Mouse (Mus musculus): Measurements from ENCODE around the gene Ier5. TPM values are rescaled to one million over a fixed set of nuclear protein-coding genes. Genes with fewer than 3 reads are reported as not detected.

Gene Ier5
- total RNA-seq (2012; rRNA removed) = 7.2 and 11.7 TPM in 2 replicates

DNA sequence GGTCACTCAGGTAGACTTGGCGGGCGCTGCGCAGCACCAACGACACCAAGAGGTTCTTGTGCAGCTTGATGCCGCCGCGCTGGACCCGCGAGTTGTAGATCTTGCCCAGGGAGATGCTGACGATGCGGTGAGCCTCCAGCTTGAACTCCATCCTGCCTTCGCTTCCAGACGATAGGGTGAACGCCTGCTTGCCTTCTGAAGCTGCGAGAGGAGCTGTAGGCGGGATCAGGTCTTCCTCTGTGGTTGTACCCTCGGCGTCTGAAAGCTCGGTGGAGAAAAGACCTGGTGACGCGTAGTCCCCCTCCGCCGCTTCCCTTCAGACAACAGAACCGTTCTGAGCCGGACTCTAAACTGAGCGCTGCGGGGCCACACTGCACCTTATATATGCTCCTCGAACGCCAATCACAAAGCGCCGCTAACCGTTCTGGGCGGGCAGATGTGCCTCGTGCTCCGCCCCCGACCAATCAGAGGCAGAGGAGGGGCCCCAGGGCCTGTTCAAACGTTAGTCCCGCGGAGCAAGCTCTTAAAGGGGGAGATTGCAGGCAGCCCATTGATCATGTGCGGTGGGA, at the start of gene Ier5:
Gene Ier5, minus strand, starts transcription at position 357 of the 569 bp plus-strand sequence.
- Histone ChIP-seq H3K4me1 (ENCODE audit: control insufficient read depth in 2 of 2, insufficient read depth in 2 of 2, low read length in 2 of 2, poor library complexity in 1 of 2) (no peaks in the 10 kb centered on the region), H3K9ac (ENCODE audit: insufficient read depth, low read depth, low read length, poor library complexity, severe bottlenecking) (peak within 1 kb of the TSS; percentile 69), H3K4me3 (ENCODE audit: insufficient read depth in 1 of 2, low read depth in 1 of 2, low read length in 2 of 2, poor library complexity in 1 of 2, severe bottlenecking in 1 of 2) (peak within 1 kb of the TSS; percentile 70 to 74), H3K9me3 (ENCODE audit: control insufficient read depth, insufficient read depth, low read depth, low read length) (no peaks in the 10 kb centered on the region), H3K27ac (ENCODE audit: insufficient read depth, low read depth, low read length, poor library complexity, severe bottlenecking) (no peak within 1 kb of the TSS), H3K36me3 (ENCODE audit: control insufficient read depth, insufficient read depth, low read length, poor library complexity, severe bottlenecking) (no peaks in the 10 kb centered on the region)
- peak; percentile 90 for DNase-seq (ENCODE audit: low read depth, low spot score)
- in situ Hi-C loops (cut with MboI; ENCODE audit: low sequenced_read_pairs in 2 of 2, unreplicated experiment in 2 of 2) = loop anchor here (25.0 kb wide), 1 partner anchor 638 kb away; no protein-coding TSS in a partner anchor
- TF ChIP-seq ZC3H11A (IDR thresholded peaks at IDR 0.05; ENCODE audit: borderline replicate concordance, low read depth, low read length) = no peak
- TF ChIP-seq CHD2 (IDR thresholded peaks at IDR 0.05; ENCODE audit: low read depth, low read length) = peak; percentile 62; the same call in 1 of the 2 replicates

DNA sequence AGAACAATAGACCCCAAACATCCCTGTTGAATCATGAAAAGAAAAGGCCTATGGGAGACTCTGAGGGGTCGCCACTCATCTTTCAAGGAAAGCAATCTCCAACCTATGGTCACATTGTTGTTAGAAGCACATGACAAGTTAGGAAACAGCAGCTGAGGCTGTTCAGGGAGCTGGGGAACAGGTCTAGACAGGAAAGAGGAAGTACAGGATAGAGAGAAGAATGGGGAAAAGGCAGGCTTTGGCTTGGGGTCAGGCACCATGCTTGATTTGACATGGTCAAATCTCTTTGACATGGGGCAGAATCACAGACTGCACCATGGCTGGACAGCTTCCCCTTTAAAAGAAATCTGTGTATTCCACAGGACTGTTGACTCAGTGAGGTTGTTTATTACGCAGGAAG, 47.8 kb upstream of the Ier5 start:
- in situ Hi-C loops (cut with MboI; ENCODE audit: low sequenced_read_pairs in 2 of 2, unreplicated experiment in 2 of 2) = no loop called here
- H3K4me1 ChIP-seq (ENCODE audit: control insufficient read depth in 2 of 2, insufficient read depth in 2 of 2, low read length in 2 of 2, poor library complexity in 1 of 2) = no peaks in the 10 kb centered on the region
- no peak overlapping the region for H3K4me3 ChIP-seq (ENCODE audit: insufficient read depth in 1 of 2, low read depth in 1 of 2, low read length in 2 of 2, poor library complexity in 1 of 2, severe bottlenecking in 1 of 2)
- DNase-seq (ENCODE audit: low read depth, low spot score) = no peak
- no peak overlapping the region for H3K9ac ChIP-seq (ENCODE audit: insufficient read depth, low read depth, low read length, poor library complexity, severe bottlenecking)
- TF ChIP-seq ZNF384 (IDR thresholded peaks at IDR 0.05; ENCODE audit: low read depth, low read length) (no peak), MAFK (IDR thresholded peaks at IDR 0.05; ENCODE audit: insufficient read depth, low read depth, low read length) (no peak), CHD2 (IDR thresholded peaks at IDR 0.05; ENCODE audit: low read depth, low read length) (no peak), HCFC1 (IDR thresholded peaks at IDR 0.05; ENCODE audit: borderline replicate concordance, insufficient read depth, low read length) (no peak), ZC3H11A (IDR thresholded peaks at IDR 0.05; ENCODE audit: borderline replicate concordance, low read depth, low read length) (no peak)
- H3K9me3 ChIP-seq (ENCODE audit: control insufficient read depth, insufficient read depth, low read depth, low read length) = no peaks in the 10 kb centered on the region
- H3K36me3 ChIP-seq (ENCODE audit: control insufficient read depth, insufficient read depth, low read length, poor library complexity, severe bottlenecking) = no peaks in the 10 kb centered on the region
- H3K27ac ChIP-seq (ENCODE audit: insufficient read depth, low read depth, low read length, poor library complexity, severe bottlenecking) = no peak overlapping the region

DNA sequence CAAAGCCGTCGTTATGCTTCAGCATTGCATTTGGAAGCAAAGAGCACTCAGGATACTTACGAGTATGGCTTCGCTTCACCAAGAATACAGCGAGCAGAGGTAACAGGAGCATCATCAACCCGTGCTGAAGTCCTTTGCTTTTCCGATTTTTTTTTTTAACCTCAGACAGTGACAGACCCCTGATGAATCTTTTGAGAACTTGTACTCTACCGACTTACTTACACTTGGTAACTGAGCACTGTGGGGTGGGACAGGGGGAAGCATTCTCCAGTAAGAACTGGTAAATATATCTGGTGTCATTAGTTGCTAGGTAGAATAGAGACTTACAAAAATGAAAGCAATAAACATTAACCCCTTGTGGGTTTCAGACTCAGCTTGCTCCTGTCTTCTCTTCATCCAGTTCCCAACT, 47.1 kb upstream of the Ier5 start, which contains the start of gene Mr1:
Gene Mr1, minus strand, starts transcription at position 243 of the 409 bp plus-strand sequence.
- no peaks in the 10 kb centered on the region for H3K4me1 ChIP-seq (ENCODE audit: control insufficient read depth in 2 of 2, insufficient read depth in 2 of 2, low read length in 2 of 2, poor library complexity in 1 of 2)
- no peak within 1 kb of the TSS for H3K27ac ChIP-seq (ENCODE audit: insufficient read depth, low read depth, low read length, poor library complexity, severe bottlenecking)
- no peaks in the 10 kb centered on the region for H3K9me3 ChIP-seq (ENCODE audit: control insufficient read depth, insufficient read depth, low read depth, low read length)
- no peak within 1 kb of the TSS for H3K4me3 ChIP-seq (ENCODE audit: insufficient read depth in 1 of 2, low read depth in 1 of 2, low read length in 2 of 2, poor library complexity in 1 of 2, severe bottlenecking in 1 of 2)
- in situ Hi-C loops (cut with MboI; ENCODE audit: low sequenced_read_pairs in 2 of 2, unreplicated experiment in 2 of 2) = no loop called here
- H3K36me3 ChIP-seq (ENCODE audit: control insufficient read depth, insufficient read depth, low read length, poor library complexity, severe bottlenecking) = no peaks in the 10 kb centered on the region
- no peak for DNase-seq (ENCODE audit: low read depth, low spot score)
- H3K9ac ChIP-seq (ENCODE audit: insufficient read depth, low read depth, low read length, poor library complexity, severe bottlenecking) = no peak within 1 kb of the TSS
- TF ChIP-seq ZNF384 (IDR thresholded peaks at IDR 0.05; ENCODE audit: low read depth, low read length) (no peak), CHD2 (IDR thresholded peaks at IDR 0.05; ENCODE audit: low read depth, low read length) (peak; percentile 87)

DNA sequence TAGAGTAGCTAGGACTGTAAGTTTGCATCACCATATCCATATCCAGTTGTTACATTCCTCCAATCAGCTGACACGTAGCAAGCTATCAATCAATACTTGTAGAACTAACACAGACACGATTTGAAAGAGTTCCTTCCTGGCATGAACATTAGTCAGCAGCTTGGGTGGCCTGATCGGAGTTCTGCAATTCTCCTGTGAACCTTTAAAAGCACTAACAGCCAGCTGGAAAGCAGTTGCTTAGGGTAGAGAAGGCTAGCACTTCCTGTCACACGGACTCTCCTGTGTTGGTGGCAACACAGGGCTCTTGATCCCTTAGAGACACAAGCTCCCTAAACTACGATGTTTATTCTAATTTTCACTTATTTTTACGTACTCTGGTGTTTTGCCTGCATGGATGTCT, 46.2 kb upstream of the Ier5 start:
- Histone ChIP-seq H3K27ac (ENCODE audit: insufficient read depth, low read depth, low read length, poor library complexity, severe bottlenecking) (no peak overlapping the region), H3K36me3 (ENCODE audit: control insufficient read depth, insufficient read depth, low read length, poor library complexity, severe bottlenecking) (no peaks in the 10 kb centered on the region), H3K9ac (ENCODE audit: insufficient read depth, low read depth, low read length, poor library complexity, severe bottlenecking) (no peak overlapping the region), H3K9me3 (ENCODE audit: control insufficient read depth, insufficient read depth, low read depth, low read length) (no peaks in the 10 kb centered on the region), H3K4me3 (ENCODE audit: insufficient read depth in 1 of 2, low read depth in 1 of 2, low read length in 2 of 2, poor library complexity in 1 of 2, severe bottlenecking in 1 of 2) (no peak overlapping the region), H3K4me1 (ENCODE audit: control insufficient read depth in 2 of 2, insufficient read depth in 2 of 2, low read length in 2 of 2, poor library complexity in 1 of 2) (no peaks in the 10 kb centered on the region)
- DNase-seq (ENCODE audit: low read depth, low spot score) = no peak
- TF ChIP-seq ZC3H11A (IDR thresholded peaks at IDR 0.05; ENCODE audit: borderline replicate concordance, low read depth, low read length) = no peak
- TF ChIP-seq CHD2 (IDR thresholded peaks at IDR 0.05; ENCODE audit: low read depth, low read length) = no peak
- no peak for TF ChIP-seq HCFC1 (IDR thresholded peaks at IDR 0.05; ENCODE audit: borderline replicate concordance, insufficient read depth, low read length)
- TF ChIP-seq ZNF384 (IDR thresholded peaks at IDR 0.05; ENCODE audit: low read depth, low read length) = no peak
- TF ChIP-seq MAFK (IDR thresholded peaks at IDR 0.05; ENCODE audit: insufficient read depth, low read depth, low read length) = no peak
- in situ Hi-C loops (cut with MboI; ENCODE audit: low sequenced_read_pairs in 2 of 2, unreplicated experiment in 2 of 2) = no loop called here

DNA sequence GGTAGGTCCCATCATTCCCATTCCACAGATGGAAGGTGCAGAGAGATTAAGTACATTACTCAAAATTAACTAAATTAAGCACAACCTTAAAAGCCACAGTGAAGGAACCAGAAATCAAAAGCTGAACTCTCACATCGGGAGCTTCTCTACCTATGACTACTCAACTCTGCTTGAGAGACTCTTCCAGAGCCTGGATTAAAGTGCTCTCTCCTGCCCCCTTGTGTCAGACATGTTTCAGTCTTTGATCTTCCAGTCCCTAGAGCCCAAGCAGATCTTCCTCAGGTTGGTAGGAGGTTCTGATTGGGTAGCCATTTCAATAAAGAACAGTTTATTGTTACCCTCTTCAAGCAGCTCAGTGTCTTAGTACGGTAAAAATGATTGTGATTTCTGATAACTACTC, 40.6 kb upstream of the Ier5 start:
- TF ChIP-seq ZC3H11A (IDR thresholded peaks at IDR 0.05; ENCODE audit: borderline replicate concordance, low read depth, low read length) (no peak), MAFK (IDR thresholded peaks at IDR 0.05; ENCODE audit: insufficient read depth, low read depth, low read length) (no peak), HCFC1 (IDR thresholded peaks at IDR 0.05; ENCODE audit: borderline replicate concordance, insufficient read depth, low read length) (no peak), ZNF384 (IDR thresholded peaks at IDR 0.05; ENCODE audit: low read depth, low read length) (no peak)
- H3K9me3 ChIP-seq (ENCODE audit: control insufficient read depth, insufficient read depth, low read depth, low read length) = no peaks in the 10 kb centered on the region
- no peaks in the 10 kb centered on the region for H3K4me1 ChIP-seq (ENCODE audit: control insufficient read depth in 2 of 2, insufficient read depth in 2 of 2, low read length in 2 of 2, poor library complexity in 1 of 2)
- DNase-seq (ENCODE audit: low read depth, low spot score) = peak; percentile 60
- in situ Hi-C loops (cut with MboI; ENCODE audit: low sequenced_read_pairs in 2 of 2, unreplicated experiment in 2 of 2) = no loop called here
- H3K4me3 ChIP-seq (ENCODE audit: insufficient read depth in 1 of 2, low read depth in 1 of 2, low read length in 2 of 2, poor library complexity in 1 of 2, severe bottlenecking in 1 of 2) = no peak overlapping the region
- H3K36me3 ChIP-seq (ENCODE audit: control insufficient read depth, insufficient read depth, low read length, poor library complexity, severe bottlenecking) = no peaks in the 10 kb centered on the region
- H3K27ac ChIP-seq (ENCODE audit: insufficient read depth, low read depth, low read length, poor library complexity, severe bottlenecking) = no peak overlapping the region
- no peak overlapping the region for H3K9ac ChIP-seq (ENCODE audit: insufficient read depth, low read depth, low read length, poor library complexity, severe bottlenecking)
